Mouse (Mus musculus): ENCODE measurements at regions not wholly inside any gene's neighbourhood (a gene's known extent, or its start where the extent isn't known, plus 50 kb on each side); places are given as distances from the start of the nearest gene placed in this dataset.

DNA sequence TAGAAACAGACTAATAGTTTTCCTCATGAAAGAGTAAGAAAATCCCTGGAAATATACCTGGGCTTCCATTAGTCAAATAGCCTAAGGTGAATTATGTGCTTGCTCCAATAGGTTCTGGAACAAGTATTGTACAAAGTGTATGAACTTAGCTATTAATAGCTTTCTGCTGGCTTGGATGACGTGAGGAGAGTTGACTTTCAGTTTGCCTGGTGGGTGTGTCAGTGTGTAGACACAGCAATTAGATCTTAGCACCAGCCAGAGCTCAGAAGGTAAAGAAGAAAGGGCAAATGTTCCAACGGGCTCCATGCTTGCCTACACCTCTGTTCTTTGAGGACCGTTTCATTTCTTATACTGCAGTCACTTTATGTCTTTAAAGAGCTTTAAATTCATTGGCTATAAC, 654.8 kb upstream of the Mef2c start:
- no peak overlapping the region for H3K4me3 ChIP-seq (ENCODE audit: insufficient read depth, low read length)
- no peaks in the 10 kb centered on the region for H3K4me1 ChIP-seq (ENCODE audit: control insufficient read depth, insufficient read depth, low read length)
- no peak overlapping the region for H3K27ac ChIP-seq (ENCODE audit: insufficient read depth, low read length)
- TF ChIP-seq CTCF (IDR thresholded peaks at IDR 0.05; ENCODE audit: extremely low read depth, insufficient read depth, low read length) (no peak), POLR2A (IDR thresholded peaks at IDR 0.05; ENCODE audit: extremely low read depth, insufficient read depth, low read length) (no peak)

- no peak overlapping the region for H3K4me3 ChIP-seq (ENCODE audit: insufficient read depth, low read length)
- TF ChIP-seq CTCF (IDR thresholded peaks at IDR 0.05; ENCODE audit: extremely low read depth, insufficient read depth, low read length) (no peak), POLR2A (IDR thresholded peaks at IDR 0.05; ENCODE audit: extremely low read depth, insufficient read depth, low read length) (no peak)
- H3K27ac ChIP-seq (ENCODE audit: insufficient read depth, low read length): no peak overlapping the region
- no peaks in the 10 kb centered on the region for H3K4me1 ChIP-seq (ENCODE audit: control insufficient read depth, insufficient read depth, low read length)
These were observed 634.0 kb upstream of the Mef2c start for GRCm38 (mm10) chr13:82869869-82870268.

GRCm38 (mm10) chr13:82874091-82874490, 629.7 kb upstream of the Mef2c start:
- Histone ChIP-seq H3K4me3 (ENCODE audit: insufficient read depth, low read length) (no peak overlapping the region), H3K27ac (ENCODE audit: insufficient read depth, low read length) (no peak overlapping the region), H3K4me1 (ENCODE audit: control insufficient read depth, insufficient read depth, low read length) (no peaks in the 10 kb centered on the region)
- TF ChIP-seq CTCF (IDR thresholded peaks at IDR 0.05; ENCODE audit: extremely low read depth, insufficient read depth, low read length) (no peak), POLR2A (IDR thresholded peaks at IDR 0.05; ENCODE audit: extremely low read depth, insufficient read depth, low read length) (no peak)

GRCm38 (mm10) chr13:82883368-82883767, 620.5 kb upstream of the Mef2c start:
- no peaks in the 10 kb centered on the region for H3K4me1 ChIP-seq (ENCODE audit: control insufficient read depth, insufficient read depth, low read length)
- no peak overlapping the region for H3K4me3 ChIP-seq (ENCODE audit: insufficient read depth, low read length)
- no peak overlapping the region for H3K27ac ChIP-seq (ENCODE audit: insufficient read depth, low read length)
- TF ChIP-seq CTCF (IDR thresholded peaks at IDR 0.05; ENCODE audit: extremely low read depth, insufficient read depth, low read length) (no peak), POLR2A (IDR thresholded peaks at IDR 0.05; ENCODE audit: extremely low read depth, insufficient read depth, low read length) (no peak)

GRCm38 (mm10) chr13:82888755-82889154, 615.1 kb upstream of the Mef2c start:
- TF ChIP-seq CTCF (IDR thresholded peaks at IDR 0.05; ENCODE audit: extremely low read depth, insufficient read depth, low read length) (no peak), POLR2A (IDR thresholded peaks at IDR 0.05; ENCODE audit: extremely low read depth, insufficient read depth, low read length) (no peak)
- Histone ChIP-seq H3K4me1 (ENCODE audit: control insufficient read depth, insufficient read depth, low read length) (peaks cover 2% of the 10 kb centered on the region), H3K27ac (ENCODE audit: insufficient read depth, low read length) (no peak overlapping the region), H3K4me3 (ENCODE audit: insufficient read depth, low read length) (no peak overlapping the region)

DNA sequence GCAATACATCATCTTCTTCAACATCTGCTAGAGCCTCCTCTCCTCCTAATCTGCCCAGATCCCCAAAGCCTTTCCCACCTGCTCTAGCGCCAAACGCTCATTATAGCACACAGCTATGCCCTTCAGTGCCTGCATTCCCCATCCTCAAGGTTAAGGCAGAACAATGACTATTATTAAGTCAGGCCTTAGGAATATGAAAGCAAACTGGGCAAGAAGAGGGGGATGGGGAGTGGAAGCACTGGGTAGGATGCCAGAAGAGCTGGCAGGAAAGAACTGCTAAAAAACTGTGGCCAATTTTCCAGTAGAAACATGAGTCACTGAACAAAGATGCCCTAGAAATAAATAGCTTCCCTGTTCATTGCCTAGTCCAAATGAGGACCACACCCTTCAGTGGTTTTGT, 611.1 kb upstream of the Mef2c start:
- H3K27ac ChIP-seq (ENCODE audit: insufficient read depth, low read length): peak overlapping the region; percentile 64; the same call in 1 of the 2 replicates

GRCm38 (mm10) chr13:82899686-82900085, 604.1 kb upstream of the Mef2c start:
- Histone ChIP-seq H3K4me1 (ENCODE audit: control insufficient read depth, insufficient read depth, low read length) (no peaks in the 10 kb centered on the region), H3K27ac (ENCODE audit: insufficient read depth, low read length) (no peak overlapping the region), H3K4me3 (ENCODE audit: insufficient read depth, low read length) (no peak overlapping the region)
- TF ChIP-seq POLR2A (IDR thresholded peaks at IDR 0.05; ENCODE audit: extremely low read depth, insufficient read depth, low read length) (no peak), CTCF (IDR thresholded peaks at IDR 0.05; ENCODE audit: extremely low read depth, insufficient read depth, low read length) (no peak)

More for the DNA sequence above, 611.1 kb upstream of the Mef2c start:
- H3K4me1 ChIP-seq (ENCODE audit: control insufficient read depth, insufficient read depth, low read length): peaks cover 2% of the 10 kb centered on the region
- H3K4me3 ChIP-seq (ENCODE audit: insufficient read depth, low read length): no peak overlapping the region
- TF ChIP-seq CTCF (IDR thresholded peaks at IDR 0.05; ENCODE audit: extremely low read depth, insufficient read depth, low read length) (no peak), POLR2A (IDR thresholded peaks at IDR 0.05; ENCODE audit: extremely low read depth, insufficient read depth, low read length) (no peak)

DNA sequence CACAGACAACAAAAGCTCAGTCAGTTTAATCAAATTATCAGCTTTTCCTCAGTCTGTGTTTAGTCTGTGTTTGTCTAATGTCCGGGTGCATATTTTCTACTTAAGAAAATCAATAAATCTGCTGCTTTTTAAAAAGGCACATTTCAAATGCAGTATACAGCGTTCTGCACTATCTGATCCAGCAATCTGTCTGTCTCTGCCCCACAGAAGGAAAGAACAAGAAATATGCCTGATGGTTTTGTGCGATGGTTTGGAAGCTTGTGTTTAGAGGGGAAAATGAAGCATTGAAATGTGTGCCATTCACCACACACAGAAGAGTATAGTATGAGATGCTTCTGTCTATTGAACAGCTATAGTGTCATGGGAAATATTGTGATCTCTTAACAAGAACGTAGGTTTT, 601.7 kb upstream of the Mef2c start:
- Histone ChIP-seq H3K27ac (ENCODE audit: insufficient read depth, low read length) (no peak overlapping the region), H3K4me1 (ENCODE audit: control insufficient read depth, insufficient read depth, low read length) (no peaks in the 10 kb centered on the region), H3K4me3 (ENCODE audit: insufficient read depth, low read length) (no peak overlapping the region)
- TF ChIP-seq POLR2A (IDR thresholded peaks at IDR 0.05; ENCODE audit: extremely low read depth, insufficient read depth, low read length): no peak
- TF ChIP-seq CTCF (IDR thresholded peaks at IDR 0.05; ENCODE audit: extremely low read depth, insufficient read depth, low read length): no peak

GRCm38 (mm10) chr13:82903637-82904036, 600.2 kb upstream of the Mef2c start:
- H3K4me1 ChIP-seq (ENCODE audit: control insufficient read depth, insufficient read depth, low read length): no peaks in the 10 kb centered on the region
- no peak overlapping the region for H3K27ac ChIP-seq (ENCODE audit: insufficient read depth, low read length)
- no peak overlapping the region for H3K4me3 ChIP-seq (ENCODE audit: insufficient read depth, low read length)
- no peak for TF ChIP-seq POLR2A (IDR thresholded peaks at IDR 0.05; ENCODE audit: extremely low read depth, insufficient read depth, low read length)
- TF ChIP-seq CTCF (IDR thresholded peaks at IDR 0.05; ENCODE audit: extremely low read depth, insufficient read depth, low read length): no peak

GRCm38 (mm10) chr13:82907689-82908088, 596.1 kb upstream of the Mef2c start:
- Histone ChIP-seq H3K27ac (ENCODE audit: insufficient read depth, low read length) (no peak overlapping the region), H3K4me1 (ENCODE audit: control insufficient read depth, insufficient read depth, low read length) (no peaks in the 10 kb centered on the region), H3K4me3 (ENCODE audit: insufficient read depth, low read length) (no peak overlapping the region)
- no peak for TF ChIP-seq POLR2A (IDR thresholded peaks at IDR 0.05; ENCODE audit: extremely low read depth, insufficient read depth, low read length)

GRCm38 (mm10) chr13:82909151-82909550, 594.7 kb upstream of the Mef2c start:
- H3K4me1 ChIP-seq (ENCODE audit: control insufficient read depth, insufficient read depth, low read length): no peaks in the 10 kb centered on the region
- no peak overlapping the region for H3K27ac ChIP-seq (ENCODE audit: insufficient read depth, low read length)
- TF ChIP-seq POLR2A (IDR thresholded peaks at IDR 0.05; ENCODE audit: extremely low read depth, insufficient read depth, low read length): no peak
- no peak for TF ChIP-seq CTCF (IDR thresholded peaks at IDR 0.05; ENCODE audit: extremely low read depth, insufficient read depth, low read length)
- H3K4me3 ChIP-seq (ENCODE audit: insufficient read depth, low read length): no peak overlapping the region

All from cortical plate, adult 2 months (tissue).